Mouse (Mus musculus) embryonic facial prominence, embryonic 15.5 days (tissue): ENCODE measurements around the gene Shoc2. TPM values are rescaled to one million over a fixed set of nuclear protein-coding genes. Genes with fewer than 3 reads are reported as not detected.

Experiments used
- ATAC-seq: fragments of 200-750 bp; cut with Nextera tagmentation; 2 replicates; pipeline ENCODE4 v1.8.0; 2017; ENCODE audit warnings: low read depth, moderate TSS enrichment; ENCODE audit not compliant: insufficient number of reproducible peaks, low FRiP score, low TSS enrichment
- H3K27ac ChIP-seq: fragments of 300-500 bp; sonication (generic); replicated peaks from 2 replicates; pipeline ENCODE4 v1.5.1; 2015; ENCODE audit warnings: mild to moderate bottlenecking, inconsistent platforms
- H3K27me3 ChIP-seq: fragments of 300-500 bp; sonication (generic); 2 replicates; pipeline ENCODE4 v1.6.1; 2015; ENCODE audit warnings: inconsistent platforms
- H3K36me3 ChIP-seq: fragments of 300-500 bp; sonication (generic); 2 replicates; pipeline ENCODE4 v1.6.1; 2015; ENCODE audit warnings: mild to moderate bottlenecking, inconsistent platforms
- H3K4me1 ChIP-seq: fragments of 300-500 bp; sonication (generic); 2 replicates; pipeline ENCODE4 v1.6.1; 2015; ENCODE audit warnings: inconsistent platforms
- H3K4me2 ChIP-seq: fragments of 300-500 bp; sonication (generic); replicated peaks from 2 replicates; pipeline ENCODE4 v1.6.1; 2015; ENCODE audit warnings: mild to moderate bottlenecking, inconsistent platforms
- H3K4me3 ChIP-seq: fragments of 300-500 bp; sonication (generic); replicated peaks from 2 replicates; pipeline ENCODE4 v1.5.1; 2015; ENCODE audit warnings: mild to moderate bottlenecking, inconsistent platforms
- H3K9ac ChIP-seq: fragments of 300-500 bp; sonication (generic); 2 replicates; pipeline ENCODE4 v1.6.1; 2015; ENCODE audit warnings: inconsistent platforms
- H3K9me3 ChIP-seq: fragments of 300-500 bp; sonication (generic); replicated peaks from 2 replicates; pipeline ENCODE4 v1.6.1; 2016; ENCODE audit warnings: inconsistent platforms
- WGBS: fragments of 180-500 bp; shearing (Covaris S2); methylation state at CpG from one replicate; pipeline ENCODE4 v1.1.7; 2015; 5-methylcytosine and 5-hydroxymethylcytosine counted together
- polyA plus RNA-seq: library from polyadenylated mRNA; unstranded; fragments of >200 nt; fragmentation: Nextera tagmentation; extraction: Ambion mirVana; gene quantifications from 2 replicates; pipeline ENCODE4 v1.2.1, GENCODE M21; 2015

The Shoc2 gene
- polyA plus RNA-seq = 47.1 and 48.0 TPM in 2 replicates

DNA sequence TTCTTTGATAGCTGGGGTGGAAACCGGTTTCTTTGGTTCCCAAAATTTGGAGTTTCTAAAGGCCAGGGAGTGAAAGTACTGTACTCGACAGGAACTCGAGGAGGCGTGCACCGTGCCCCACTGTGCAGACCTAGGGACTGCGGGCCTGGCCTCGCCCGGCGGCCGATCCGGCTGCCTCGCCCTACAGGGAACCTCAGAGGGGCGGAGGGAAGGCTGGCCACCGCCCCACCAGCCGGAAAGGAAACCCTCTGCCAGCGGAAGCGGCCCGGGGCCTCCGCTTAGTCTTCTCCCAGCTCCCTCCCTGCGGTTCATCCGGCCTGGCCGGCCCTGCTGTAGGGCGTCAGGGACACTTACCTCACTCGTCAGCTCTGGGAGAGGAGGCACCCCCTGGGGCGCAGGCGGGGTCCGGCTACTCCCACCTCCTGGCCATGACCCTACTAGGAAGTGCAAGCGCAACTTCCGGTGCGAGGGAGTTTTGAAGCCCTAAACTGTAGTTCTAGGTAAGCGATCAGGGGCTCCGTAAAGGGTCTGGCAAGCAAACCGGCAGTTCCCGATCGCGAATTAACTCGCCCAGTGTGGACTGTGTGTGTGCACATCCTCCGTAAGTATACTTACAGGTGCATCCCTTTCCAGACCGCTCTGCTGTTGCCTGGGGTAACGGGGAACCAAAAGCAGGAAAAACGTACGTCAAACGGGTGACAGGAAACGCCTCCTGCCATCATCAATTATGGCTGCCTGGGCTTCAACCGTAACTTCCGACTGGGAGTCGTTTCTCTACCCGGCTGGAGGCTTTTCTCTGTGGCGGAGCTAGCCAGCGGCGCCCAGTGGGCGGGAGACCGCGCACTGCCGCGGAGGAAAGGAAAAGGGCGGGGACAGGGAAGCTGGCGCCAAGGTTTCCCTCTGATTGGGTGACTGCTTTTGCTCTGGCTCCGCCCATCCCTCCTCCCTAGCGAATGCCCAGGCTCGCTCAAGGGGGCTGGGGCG, at the start of gene Shoc2, which contains the start of gene Bbip1:
TSS of gene Shoc2 (plus strand) at position 505 of the 984 bp plus-strand sequence.
TSS of gene Bbip1 (minus strand) at position 826 of the 984 bp plus-strand sequence.
- Histone ChIP-seq H3K4me2 (peak within 1 kb of the TSS; percentile 63), H3K27me3 (no peaks in the 10 kb centered on the region), H3K4me3 (peak within 1 kb of the TSS; percentile 94), H3K9ac (peak within 1 kb of the TSS; percentile 93), H3K36me3 (no peaks in the 10 kb centered on the region), H3K9me3 (no peaks in the 10 kb centered on the region), H3K27ac (peak within 1 kb of the TSS; percentile 99), H3K4me1 (peaks cover 19% of the 10 kb centered on the region)
- under 1% methylated on average over 62 of the region's 62 CpGs for WGBS
- peak; percentile 93 for ATAC-seq

DNA sequence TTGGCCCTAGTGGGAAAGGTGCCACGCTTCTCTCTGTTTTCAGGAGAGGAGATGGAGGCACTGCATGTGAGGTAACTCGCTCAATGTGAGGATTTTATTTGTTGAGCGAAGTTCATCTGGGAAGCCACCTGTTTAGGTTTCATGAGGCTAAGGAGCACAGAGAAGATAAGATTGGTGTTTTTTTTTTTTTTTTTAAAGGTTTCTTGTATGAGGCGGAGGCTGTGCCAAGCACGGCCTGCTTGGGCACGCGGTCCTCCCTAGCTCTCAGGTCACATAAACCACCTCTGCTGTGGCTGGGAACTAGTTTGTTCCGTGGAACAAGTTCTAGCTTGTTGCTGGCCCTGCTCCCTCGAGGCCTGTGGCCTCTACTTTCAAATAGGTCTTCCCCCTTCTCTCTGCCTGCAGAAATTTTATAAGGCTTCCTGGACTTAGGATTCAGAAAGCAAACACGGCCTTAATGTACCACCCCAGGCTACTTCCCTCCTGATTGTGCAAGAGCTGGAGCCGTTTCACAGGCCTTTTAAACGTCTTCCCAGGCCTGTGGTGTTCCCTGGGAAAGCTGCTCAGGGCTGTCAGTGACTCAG, 49.5 kb upstream of the Shoc2 start:
- no peak overlapping the region for H3K4me2 ChIP-seq
- no peaks in the 10 kb centered on the region for H3K9me3 ChIP-seq
- no peaks in the 10 kb centered on the region for H3K36me3 ChIP-seq
- H3K27me3 ChIP-seq = no peaks in the 10 kb centered on the region
- no peak overlapping the region for H3K4me3 ChIP-seq
- no peak for ATAC-seq
- peaks cover 68% of the 10 kb centered on the region for H3K4me1 ChIP-seq
- 50% methylated on average over 12 of the region's 12 CpGs for WGBS
- H3K27ac ChIP-seq = peak overlapping the region; percentile 90
- H3K9ac ChIP-seq = no peak overlapping the region

DNA sequence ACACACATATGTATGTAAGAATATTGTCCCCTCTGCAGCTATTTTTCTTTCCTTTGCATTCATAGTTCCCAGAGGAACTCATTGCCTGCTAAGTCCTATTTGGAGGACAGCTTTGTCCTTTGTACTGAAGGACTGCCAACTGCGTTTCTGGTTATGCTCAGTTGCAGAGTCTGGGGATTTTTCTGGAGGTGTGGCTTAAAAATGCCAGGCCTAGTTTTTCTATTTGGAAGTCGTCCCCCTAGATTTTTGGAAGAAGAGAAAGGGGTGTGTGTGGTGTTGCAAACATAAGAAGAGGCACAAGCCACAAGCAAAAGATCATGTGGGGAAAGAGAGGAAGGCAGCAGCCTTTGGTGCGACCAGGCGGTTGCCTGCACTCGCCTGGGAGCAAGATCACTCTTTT, 46.1 kb upstream of the Shoc2 start:
- H3K27ac ChIP-seq = peak overlapping the region; percentile 81
- ATAC-seq = no peak

DNA sequence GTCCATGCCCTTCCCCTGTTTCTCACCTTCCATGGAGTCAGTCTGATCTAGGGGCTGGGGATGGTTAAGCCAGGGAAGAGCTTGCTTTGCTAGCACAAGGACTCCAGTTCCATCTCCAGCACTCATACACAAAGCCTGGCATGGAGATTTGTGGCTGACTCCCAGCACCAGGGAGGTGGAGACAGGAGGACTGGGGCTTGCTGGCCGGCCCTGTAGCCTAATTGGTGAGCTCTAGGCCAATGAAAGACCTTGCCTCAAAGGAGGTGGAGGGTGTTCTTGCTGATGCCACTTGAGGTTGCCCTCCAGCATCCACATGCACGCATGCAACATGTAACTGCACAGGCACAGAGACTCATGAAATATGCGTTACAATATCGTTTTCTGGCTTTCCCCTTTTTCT, 45.6 kb upstream of the Shoc2 start:
- ATAC-seq = no peak
- 71% methylated on average over 4 of the region's 4 CpGs for WGBS
- H3K27ac ChIP-seq = peak overlapping the region; percentile 81

More for the DNA sequence above, 46.1 kb upstream of the Shoc2 start:
- no peak overlapping the region for H3K4me3 ChIP-seq
- no peak overlapping the region for H3K4me2 ChIP-seq
- peaks cover 64% of the 10 kb centered on the region for H3K4me1 ChIP-seq
- H3K27me3 ChIP-seq = no peaks in the 10 kb centered on the region
- no peaks in the 10 kb centered on the region for H3K36me3 ChIP-seq
- 52% methylated on average over 5 of the region's 5 CpGs for WGBS
- H3K9ac ChIP-seq = no peak overlapping the region
- H3K9me3 ChIP-seq = no peaks in the 10 kb centered on the region

DNA sequence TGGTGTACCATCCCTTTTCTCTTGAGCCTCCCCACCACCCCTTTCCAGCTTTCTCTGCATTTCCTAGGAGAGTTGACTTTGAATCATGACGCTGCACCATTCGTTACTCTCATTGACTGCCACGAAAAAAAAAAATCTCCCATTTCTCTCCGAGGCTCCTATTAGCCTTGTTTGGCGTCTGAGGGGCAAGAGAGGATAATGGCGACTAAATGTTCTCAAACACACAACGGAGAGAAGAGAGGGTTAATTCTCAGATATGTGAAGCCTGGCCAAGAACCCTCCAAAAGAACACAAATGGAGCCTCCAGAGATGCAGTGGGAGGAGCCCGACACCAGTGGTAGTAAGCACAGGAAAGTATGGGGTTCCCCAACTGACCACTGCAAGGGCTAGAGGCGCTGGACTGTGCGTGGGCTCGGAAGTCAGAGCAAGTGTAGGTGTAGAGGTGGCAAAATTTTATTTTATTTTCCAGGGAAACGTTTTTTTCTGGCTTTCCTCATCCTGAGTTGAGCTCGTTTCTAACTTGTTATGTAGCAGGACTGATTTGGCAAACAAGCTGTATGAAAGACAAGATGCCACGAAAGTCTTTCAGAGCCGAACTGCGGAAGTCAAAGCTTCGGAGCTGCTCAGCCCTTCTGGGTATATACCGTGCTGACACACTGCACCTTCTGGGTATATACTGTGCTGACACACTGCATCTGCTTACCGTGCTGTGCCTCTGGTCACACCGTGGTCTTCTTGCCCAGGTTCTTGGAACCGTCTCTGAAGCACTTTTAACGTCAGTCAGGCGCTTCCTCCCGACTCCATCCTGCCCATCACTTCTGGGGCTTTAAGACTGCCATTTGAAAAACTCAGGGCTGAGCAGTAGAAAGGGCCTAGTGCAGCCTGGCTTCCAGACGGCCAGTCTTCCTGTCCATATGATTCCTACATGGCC, 44.9 kb upstream of the Shoc2 start:
- Histone ChIP-seq H3K36me3 (no peaks in the 10 kb centered on the region), H3K9ac (no peak overlapping the region), H3K27ac (0 out of 2 replicates have a peak overlapping the region, but pooled peaks have one; percentile 24), H3K9me3 (no peaks in the 10 kb centered on the region), H3K4me2 (no peak overlapping the region), H3K4me1 (peaks cover 52% of the 10 kb centered on the region), H3K4me3 (no peak overlapping the region), H3K27me3 (no peaks in the 10 kb centered on the region)
- no peak for ATAC-seq
- WGBS = 76% methylated on average over 25 of the region's 25 CpGs

More for the DNA sequence above, 45.6 kb upstream of the Shoc2 start:
- Histone ChIP-seq H3K9ac (no peak overlapping the region), H3K4me3 (no peak overlapping the region), H3K9me3 (no peaks in the 10 kb centered on the region), H3K36me3 (no peaks in the 10 kb centered on the region), H3K4me2 (no peak overlapping the region), H3K4me1 (peaks cover 59% of the 10 kb centered on the region), H3K27me3 (no peaks in the 10 kb centered on the region)

DNA sequence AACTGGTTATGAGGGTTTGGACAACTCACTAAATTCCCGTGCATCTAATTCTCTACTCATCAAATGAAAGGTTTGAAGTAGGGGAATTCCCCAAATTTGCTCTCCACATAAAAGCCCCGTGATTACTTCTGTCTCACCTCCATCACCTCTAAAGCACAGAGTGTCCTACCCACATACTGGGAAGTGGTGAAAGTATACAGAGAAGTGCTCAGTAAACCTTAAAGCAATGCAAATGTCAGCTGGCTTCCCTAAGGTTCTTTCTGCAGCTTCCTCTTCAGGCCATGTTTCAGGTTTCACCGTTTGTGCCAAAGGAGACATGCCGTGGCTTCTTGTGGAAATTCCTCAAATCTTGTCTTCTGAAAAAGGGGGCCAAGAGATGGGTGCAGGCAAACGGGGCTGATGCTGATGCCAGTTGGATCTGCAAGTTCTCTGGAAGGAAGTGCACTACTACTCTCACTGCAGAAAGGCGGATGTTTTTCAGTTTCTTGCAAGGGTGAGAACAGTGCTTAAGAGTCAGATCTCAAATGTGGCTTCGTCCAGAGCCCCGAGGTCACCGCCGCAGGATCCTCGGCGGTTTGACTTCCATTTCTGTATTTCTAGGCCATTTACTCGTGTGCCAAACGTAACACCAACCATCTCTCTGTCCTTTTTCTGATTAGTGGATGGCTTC, 44.0 kb upstream of the Shoc2 start:
- Histone ChIP-seq H3K4me2 (no peak overlapping the region), H3K9me3 (no peaks in the 10 kb centered on the region), H3K9ac (no peak overlapping the region), H3K4me3 (no peak overlapping the region), H3K27ac (0 out of 2 replicates have a peak overlapping the region, but pooled peaks have one; percentile 24), H3K27me3 (no peaks in the 10 kb centered on the region), H3K36me3 (no peaks in the 10 kb centered on the region), H3K4me1 (peaks cover 45% of the 10 kb centered on the region)
- WGBS = 73% methylated on average over 14 of the region's 14 CpGs
- no peak for ATAC-seq

DNA sequence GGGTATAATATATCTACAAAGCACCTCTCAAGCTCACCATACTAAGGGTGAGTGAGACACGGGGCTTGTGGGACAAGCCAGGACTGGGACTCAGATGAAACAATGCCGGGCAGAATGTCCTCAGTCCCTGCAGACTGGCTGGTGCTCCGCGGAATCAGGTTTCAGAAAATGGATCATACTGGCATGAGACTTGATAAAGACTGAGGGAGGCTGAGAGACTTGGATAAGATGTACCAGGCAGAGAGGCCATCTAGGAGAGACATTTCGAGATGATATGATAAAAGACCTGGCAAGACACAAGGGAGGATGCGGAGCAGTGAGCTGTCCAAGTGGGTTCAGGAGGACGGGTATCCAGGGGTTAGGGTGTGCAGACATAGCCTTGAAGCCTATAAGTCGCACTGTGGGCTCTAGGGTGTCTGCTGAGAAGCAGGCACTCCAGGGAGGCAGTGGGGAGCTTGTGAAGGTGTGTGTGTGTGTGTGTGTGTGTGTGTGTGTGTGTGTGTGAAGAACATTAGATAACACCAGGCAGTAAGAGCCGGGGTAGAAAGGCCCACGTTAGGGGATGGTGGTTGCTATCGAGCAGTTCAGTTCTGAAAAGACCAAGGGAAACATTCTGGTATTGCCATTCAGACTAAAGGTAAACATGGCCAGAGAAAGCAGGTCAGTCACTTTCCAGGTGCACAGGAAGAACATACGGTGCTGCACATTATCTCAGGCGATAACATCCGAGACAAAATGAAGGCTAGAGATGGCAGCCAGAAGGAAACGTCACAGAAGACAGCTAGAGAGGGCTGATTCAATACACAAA, 42.0 kb upstream of the Shoc2 start:
- H3K9ac ChIP-seq = no peak overlapping the region; the same call in 1 of the 2 replicates
- H3K4me1 ChIP-seq = peaks cover 44% of the 10 kb centered on the region
- H3K36me3 ChIP-seq = no peaks in the 10 kb centered on the region
- no peak for ATAC-seq
- H3K27me3 ChIP-seq = no peaks in the 10 kb centered on the region
- H3K4me2 ChIP-seq = peak overlapping the region; percentile 79
- peak overlapping the region; percentile 98 for H3K4me3 ChIP-seq
- 52% methylated on average over 15 of the region's 15 CpGs for whole genome bisulfite sequencing
- peak overlapping the region; percentile 95 for H3K27ac ChIP-seq
- H3K9me3 ChIP-seq = no peaks in the 10 kb centered on the region

DNA sequence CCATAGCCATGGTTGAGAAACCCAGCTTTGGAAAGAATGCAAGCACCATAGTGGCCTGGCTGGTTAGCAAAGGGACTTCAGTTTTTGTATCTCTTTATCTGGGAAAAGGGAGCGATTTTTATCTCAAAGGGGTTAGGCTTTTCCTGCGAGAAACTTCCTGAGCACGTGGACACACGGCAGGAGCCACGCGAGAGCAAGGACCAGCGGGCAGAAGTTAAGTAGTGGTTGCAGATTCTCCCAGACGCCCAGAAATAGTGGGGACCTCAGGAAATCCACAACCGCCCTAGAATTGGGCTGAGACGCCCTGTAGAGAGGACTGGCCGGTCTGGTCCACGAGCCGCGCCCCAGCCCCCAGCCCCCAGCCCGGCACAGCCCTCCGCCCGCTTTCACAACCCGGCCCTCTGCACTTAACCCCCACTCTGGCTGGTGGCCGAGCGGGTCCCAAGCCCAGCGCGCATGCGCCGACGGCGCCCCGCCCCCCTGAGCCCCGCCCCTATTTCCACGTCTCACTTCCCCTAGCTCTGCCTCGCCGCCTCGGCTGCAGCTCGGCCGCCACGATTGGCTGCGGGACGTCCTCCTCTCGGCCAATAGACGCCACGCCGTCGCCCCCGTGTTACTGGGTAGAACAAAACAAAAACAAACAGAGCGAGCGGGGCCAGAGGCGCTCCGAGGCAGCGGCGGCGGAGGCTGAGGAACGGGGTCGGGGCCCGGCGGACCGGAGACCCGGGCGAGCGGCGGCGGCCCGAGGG, 41.2 kb upstream of the Shoc2 start:
- Histone ChIP-seq H3K4me1 (peaks cover 42% of the 10 kb centered on the region), H3K4me2 (peak overlapping the region; percentile 79), H3K36me3 (no peaks in the 10 kb centered on the region), H3K9me3 (no peaks in the 10 kb centered on the region), H3K9ac (peak overlapping the region; percentile 86), H3K27ac (peak overlapping the region; percentile 95), H3K27me3 (no peaks in the 10 kb centered on the region), H3K4me3 (peak overlapping the region; percentile 98)
- 1% methylated on average over 54 of the region's 61 CpGs for WGBS
- peak; percentile 97 for ATAC-seq

DNA sequence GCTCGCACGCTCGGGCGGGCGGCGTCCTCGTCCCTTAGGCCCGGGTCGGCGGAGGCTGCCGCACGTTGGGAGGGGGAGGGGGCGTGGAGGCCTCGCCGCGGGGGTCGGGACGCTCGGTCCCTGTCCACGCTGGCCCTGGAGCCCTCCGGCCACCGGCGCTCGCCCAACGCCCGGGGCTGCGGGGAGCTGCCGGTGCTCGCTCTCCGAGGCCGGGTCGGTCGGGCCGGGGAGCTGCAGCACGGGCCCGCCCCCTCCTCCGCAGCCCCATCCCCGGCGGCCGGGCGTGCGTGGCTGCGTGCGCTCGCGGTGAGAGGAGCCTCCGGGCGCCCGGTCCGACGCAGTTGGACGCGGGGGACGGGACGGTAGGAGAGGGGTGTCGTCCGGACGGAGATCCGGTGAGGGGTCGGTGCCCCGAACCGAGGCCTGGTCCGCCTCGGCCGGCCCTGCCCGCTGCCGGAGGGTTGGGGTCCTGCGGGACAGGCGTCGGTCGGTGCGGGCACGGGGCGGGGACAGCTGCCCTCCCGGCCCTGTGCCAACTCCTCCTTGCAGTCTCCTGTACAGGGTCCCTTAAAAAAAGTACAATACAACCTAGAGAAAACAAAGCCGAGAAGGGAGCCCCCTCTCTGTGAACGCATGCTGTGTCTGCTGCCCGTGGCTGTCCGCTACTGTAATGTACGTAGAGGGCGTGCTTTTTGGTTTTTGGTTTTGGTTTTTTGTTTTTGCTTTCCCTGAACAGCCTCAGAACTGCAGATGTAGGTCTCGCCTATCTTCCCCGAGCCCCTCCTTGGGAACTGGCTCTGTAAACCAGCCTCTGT, 40.4 kb upstream of the Shoc2 start:
- peak; percentile 66 for ATAC-seq
- WGBS = under 1% methylated on average over 62 of the region's 83 CpGs

More for the DNA sequence above, 40.4 kb upstream of the Shoc2 start:
- Histone ChIP-seq H3K27ac (peak overlapping the region; percentile 95), H3K9me3 (no peaks in the 10 kb centered on the region), H3K27me3 (no peaks in the 10 kb centered on the region), H3K9ac (peak overlapping the region; percentile 86), H3K4me1 (peaks cover 34% of the 10 kb centered on the region), H3K36me3 (no peaks in the 10 kb centered on the region), H3K4me2 (peak overlapping the region; percentile 79), H3K4me3 (peak overlapping the region; percentile 98)
